Mouse (Mus musculus) ES-Bruce4 (cell line): ENCODE results near the gene Cda.

Source experiments
- CTCF ChIP-seq: IDR thresholded peaks from one replicate; pipeline ENCODE4 v1.8.1; 2011; ENCODE audit warnings: low read depth, low read length
- EP300 ChIP-seq: IDR thresholded peaks from 2 replicates; pipeline ENCODE4 v1.6.1; 2011; ENCODE audit warnings: low read depth, low read length; ENCODE audit not compliant: insufficient read depth
- POLR2A ChIP-seq: IDR thresholded peaks from one replicate; pipeline ENCODE4 v1.8.1; 2011; ENCODE audit warnings: low read length; ENCODE audit not compliant: insufficient read depth

GRCm38 (mm10) chr4:138335648-138336047 is 32.1 kb downstream of the Cda start:
- TF ChIP-seq EP300 (no peak), CTCF (no peak), POLR2A (no peak)
